Mouse (Mus musculus): ENCODE results near the gene Dkkl1. TPM values are rescaled to one million over a fixed set of nuclear protein-coding genes. Genes with fewer than 3 reads are reported as not detected.

The Dkkl1 gene
- total and polyA plus RNA-seq, 3 experiments: not detected

DNA sequence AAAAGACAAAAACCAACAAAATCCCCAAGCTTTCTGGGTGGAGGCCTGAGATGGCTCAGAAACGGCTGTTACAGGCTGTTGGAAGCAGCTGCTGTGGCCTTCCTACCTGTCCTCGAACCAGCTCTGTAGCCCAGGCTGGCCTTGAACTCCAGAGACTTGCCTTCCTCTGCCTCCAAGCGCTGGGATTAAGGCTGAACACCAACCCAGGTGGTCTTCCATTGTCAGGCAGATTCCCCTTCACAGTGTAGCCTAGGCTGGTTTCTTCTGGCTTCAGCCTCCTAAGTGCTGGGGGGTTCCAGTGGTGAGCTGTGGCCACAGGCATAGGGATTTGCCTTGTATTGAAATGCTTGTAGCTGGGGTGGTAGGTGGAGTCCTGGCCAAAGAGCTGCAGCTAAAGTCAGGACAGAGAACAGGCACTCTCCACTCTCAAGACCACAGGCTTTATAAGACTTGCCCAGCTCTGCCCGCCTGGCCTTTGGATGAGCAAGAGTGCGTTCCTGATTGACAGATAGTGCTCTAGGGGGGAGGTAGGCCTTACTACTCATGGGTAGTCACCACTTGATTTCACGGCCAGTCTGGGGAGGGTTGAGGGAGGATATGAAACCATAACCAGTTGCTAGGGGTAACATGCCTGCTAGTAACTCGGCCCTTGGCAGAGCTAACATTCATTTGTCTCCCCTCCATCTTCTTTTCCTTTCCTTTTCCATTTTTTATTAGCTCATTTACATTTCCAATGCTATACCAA, 17.7 kb upstream of the Dkkl1 start:
- DNase-seq: no peak

DNA sequence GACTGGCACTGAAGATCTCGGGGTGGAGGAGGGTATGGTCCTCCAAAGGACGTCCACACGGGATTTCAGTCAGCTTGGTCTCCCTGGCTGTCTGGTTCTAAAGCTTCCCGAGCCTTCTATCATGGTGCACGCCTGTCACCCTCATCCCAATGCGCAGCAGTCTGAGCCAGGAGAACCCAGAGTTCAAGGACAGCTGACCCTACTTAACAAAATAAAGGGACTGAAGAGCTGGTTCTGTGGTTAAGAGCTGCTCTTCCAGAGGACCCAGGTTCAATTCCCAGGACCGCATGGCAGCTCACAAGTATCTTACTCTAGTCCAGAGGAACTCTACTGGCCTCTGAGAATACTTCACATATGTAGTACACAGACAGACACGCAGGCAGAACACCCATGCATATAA, 17.1 kb upstream of the Dkkl1 start:
- no peak for DNase-seq

DNA sequence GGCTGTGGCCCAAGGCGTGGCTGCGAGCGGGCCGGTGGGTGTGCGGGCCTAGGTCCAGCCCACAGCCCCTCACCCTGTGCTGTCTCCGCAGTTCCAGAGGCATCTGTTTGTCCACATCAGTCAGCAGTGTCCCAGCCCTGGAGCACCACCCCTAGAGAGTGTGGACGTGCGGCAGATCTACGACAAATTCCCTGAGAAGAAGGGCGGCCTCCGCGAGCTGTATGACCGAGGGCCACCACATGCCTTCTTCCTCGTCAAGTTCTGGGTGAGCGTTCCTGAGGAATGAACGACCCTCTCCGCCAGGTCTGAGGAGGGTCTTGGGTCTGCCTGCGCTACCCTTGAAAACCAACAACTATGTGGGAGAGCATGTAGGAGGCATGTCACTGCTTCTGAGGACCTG, 16.6 kb upstream of the Dkkl1 start:
- DNase-seq: no peak

DNA sequence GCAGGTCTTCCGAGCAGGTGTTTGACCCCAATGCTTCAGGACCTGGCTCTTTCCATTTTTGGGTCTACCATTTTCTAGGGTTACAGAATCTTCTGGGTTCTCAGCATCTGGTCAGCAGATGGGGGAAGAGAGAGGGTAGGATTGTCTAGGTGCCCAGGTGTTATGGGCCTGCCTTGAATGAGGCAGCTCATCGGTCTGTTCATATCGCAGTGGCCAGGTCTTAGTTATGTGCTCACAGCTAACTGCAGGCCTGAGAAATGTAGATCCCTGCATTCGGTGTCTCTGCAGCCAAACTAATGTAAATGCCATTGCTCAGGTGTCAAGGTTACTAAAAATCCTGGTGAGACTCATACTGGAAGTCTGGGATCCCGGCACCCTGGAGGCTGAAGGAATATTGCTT, 14.5 kb upstream of the Dkkl1 start:
- DNase-seq: no peak

- DNase-seq: no peak
Measured at GRCm38 (mm10) chr7:45224826-45225225, 12.9 kb upstream of the Dkkl1 start.

GRCm38 (mm10) chr7:45221680-45222079, 9.7 kb upstream of the Dkkl1 start:
- DNase-seq: no peak

GRCm38 (mm10) chr7:45216442-45217183, 4.7 kb upstream of the Dkkl1 start:
- peak; percentile 65 for DNase-seq

- DNase-seq: peak; percentile 61
Measured at GRCm38 (mm10) chr7:45215673-45216441, 3.9 kb upstream of the Dkkl1 start, which contains the start of gene Tead2. Gene Tead2 (plus strand): TSS chr7:45215753.

DNA sequence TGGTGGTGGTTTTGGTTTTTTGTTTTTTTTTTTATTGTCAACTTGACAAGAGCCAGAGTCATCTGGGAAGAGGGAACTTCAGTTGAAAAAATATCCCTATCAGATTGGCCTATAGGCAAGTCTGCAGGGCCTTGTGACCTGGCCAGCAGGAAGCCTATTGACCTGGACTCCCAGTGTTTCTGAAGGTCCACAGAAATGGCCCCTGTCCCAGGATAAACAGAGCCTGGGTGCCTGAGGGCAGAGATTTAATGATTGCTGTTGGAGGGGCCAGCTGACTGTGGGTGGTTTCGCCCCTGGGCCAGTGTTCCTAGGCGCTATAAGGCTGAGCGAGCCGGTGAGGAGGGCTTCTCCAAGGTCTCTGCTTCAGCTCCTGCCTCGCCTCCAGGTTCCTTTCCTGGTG, 1.8 kb upstream of the Dkkl1 start:
- no peak for DNase-seq

DNA sequence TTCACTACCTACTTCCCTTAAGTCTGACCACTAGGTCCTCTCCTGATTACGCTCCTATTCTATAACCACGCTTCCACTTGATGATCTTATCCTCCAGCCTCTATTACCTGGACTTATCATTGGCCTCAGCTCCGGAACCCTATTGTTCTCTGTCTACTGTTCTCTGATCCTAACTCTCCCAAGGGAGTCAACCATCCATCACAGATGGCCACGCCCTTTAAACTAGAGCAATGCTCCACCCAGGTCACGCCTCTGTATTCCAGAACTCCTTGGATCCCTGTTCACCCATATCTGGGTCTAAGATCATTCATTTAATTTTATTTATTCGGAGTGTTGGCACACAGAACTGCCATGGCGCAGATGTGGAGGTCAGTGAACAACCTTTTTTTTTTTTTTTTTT, 409 bp upstream of the Dkkl1 start:
- no peak for DNase-seq

DNA sequence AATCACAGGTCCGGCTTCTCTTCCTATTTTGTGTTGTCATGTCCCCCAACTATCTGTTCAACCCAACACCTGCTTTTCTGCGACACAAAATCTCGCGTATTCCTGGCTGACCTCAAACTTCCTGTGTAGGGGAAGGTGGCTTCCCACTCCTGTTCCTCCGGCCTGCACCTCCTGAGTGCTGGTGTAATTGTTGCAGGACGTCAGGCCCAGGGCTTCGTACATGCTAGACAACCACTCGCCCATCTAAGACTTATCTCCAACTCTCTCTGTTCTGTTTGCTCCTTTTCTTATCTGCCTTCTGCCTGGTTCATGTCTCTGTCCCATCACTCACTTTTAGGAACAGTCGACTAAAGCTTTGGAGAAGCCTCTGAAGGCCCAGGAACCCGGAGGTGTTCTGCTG, 877 bp downstream of the Dkkl1 start:
- no peak for DNase-seq

GRCm38 (mm10) chr7:45208260-45208659, 3.7 kb downstream of the Dkkl1 start:
- DNase-seq: no peak

DNA sequence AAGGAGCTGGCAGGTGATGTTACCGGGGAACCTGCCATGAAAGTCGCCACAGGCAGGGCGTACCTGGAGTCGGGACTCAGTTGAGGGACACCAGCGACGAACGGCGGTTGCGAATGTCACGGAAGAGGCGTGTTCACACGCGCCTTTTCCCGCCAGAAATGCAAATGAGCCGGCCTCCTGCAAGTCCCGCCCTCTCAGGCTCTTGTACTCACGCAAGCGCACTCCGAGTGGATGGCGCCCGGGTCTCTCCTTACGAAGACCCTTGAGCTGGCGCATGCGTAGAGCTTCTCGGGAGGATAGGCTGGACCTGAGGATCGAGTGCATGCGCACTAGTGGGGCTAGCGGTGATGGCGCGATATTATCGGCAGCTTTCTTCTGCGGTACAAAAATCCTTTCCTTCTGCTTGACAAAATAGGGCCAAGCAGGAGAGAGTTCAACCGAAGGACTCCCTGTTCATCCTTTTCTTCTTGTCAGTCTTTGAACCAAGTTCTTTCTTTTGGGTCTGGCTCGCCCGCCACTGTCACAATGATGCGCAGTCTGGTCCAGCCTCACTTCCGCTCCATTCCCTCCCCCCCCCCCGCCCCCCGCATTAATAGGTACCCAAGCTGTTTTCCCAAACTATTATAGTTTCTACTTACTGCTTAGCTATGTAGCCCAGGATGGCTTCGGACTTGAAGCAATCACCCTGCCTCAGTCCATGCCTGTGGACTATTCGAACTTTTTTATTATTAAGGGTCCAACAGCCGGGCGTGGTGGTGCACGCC, 7.4 kb downstream of the Dkkl1 start, which contains the start of gene Ccdc155:
Gene Ccdc155, minus strand, starts transcription at position 513 of the 764 bp plus-strand sequence.
- DNase-seq: peak; percentile 89

GRCm38 (mm10) chr7:45202654-45203053, 9.3 kb downstream of the Dkkl1 start:
- DNase-seq: no peak

DNA sequence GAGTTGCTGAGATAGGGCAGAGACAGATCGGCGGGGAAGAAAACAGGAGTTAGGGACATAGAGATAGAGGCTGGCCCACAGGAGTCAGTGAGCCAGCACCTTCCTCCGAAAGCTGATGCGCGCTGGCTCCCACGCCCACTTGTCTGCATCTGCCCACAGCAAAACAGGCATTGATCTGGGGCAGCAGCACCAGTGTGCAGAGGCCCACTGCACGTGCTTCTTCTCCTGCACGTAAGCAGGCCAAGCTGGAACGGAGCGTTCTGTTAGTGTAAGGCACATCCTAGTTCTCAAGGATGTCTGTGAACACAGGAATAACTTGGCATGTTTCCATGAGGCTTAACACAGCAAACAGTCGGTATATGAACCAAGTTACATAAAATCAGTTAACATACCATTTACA, 13.0 kb downstream of the Dkkl1 start:
- no peak for DNase-seq

GRCm38 (mm10) chr7:45198435-45198834, 13.5 kb downstream of the Dkkl1 start:
- peak; percentile 83 for DNase-seq

GRCm38 (mm10) chr7:45196994-45197393, 15.0 kb downstream of the Dkkl1 start:
- DNase-seq: no peak

DNA sequence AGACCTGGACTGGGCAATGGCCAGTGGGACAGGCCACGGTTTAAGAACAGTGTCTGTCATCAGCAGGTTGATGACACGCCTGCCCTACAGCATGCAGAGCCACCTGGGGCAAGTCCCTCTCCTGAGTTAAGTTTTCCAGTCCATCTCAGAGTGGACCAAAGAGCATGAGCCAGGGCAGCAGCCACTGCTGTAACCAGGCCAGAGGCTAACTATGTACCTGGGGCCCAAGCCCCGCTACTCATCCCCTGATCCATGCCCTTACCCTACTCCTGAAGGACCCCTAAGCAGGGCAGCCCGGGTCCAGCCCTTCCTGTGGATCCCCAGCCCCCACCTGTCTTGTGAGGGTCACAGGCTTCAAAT, 15.8 kb downstream of the Dkkl1 start:
- no peak for DNase-seq

GRCm38 (mm10) chr7:45195341-45196175, 16.4 kb downstream of the Dkkl1 start:
- DNase-seq: no peak

DNA sequence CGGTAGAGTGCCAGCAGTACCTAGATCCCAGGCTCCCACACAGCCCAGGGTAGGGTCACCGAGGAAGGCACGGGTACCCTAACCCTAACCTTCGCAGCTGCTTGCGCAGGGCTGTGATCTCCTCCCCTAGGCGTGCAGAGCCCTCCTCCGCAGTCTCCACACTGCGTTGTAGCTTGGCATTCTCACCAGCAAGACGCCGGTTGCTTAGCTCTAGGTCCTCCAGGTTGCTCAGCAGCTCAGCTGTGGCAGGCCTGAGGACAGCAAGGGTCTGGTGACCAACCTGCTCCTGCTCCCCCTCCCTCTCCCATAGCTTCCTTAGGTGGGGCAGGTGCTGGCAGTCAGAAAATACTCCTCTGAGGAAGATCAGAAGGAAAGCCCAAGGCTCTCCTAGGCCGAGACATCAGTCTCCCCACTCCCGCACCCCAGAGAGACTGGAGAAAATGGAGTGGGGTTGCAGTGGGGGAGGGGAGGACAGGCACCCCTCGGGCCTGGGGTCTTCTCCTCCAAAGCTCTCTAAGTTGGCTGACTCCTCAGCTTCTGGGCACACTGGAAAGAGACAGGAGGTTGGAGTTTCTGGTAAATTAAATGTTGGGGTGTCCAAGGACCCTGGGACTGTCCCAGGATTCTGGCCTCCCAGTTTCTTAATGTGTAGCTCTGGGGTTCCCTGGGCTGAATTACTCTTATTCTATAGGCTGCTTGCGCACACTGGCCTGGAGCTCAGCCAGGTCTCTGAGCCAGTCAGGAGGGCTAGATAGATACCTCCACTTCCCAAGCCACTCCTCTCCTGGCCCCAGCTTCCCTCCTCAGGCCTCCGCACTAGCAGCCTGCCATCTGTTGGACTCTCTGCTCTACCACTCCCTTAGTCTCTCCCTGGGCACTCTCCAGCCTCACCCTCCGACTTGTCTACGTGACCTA, 17.8 kb downstream of the Dkkl1 start:
- DNase-seq: no peak
